Mouse (Mus musculus) forelimb bud, embryonic 11.5 days (tissue): ENCODE results near the gene Gm12394.
"Not testable (repeated sequence)": the region's sequence is repeated elsewhere in the genome, so short reads cannot be mapped to it uniquely, and the experiment has no call there.

Source experiments
- DNase-seq: peaks from one replicate; pipeline ENCODE4 v3.0.0-alpha.2; 2012; ENCODE audit warnings: low read depth, low spot score

The Gm12394 gene

GRCm38 (mm10) chr4:42860483-42860882 lies 3.9 kb upstream of the Gm12394 start:
- not testable (repeated sequence) for DNase-seq

GRCm38 (mm10) chr4:42853788-42854187 lies 2.8 kb downstream of the Gm12394 start, which contains the start of gene Fam205a1:
Gene Fam205a1 (minus strand): TSS chr4:42853888.
- DNase-seq = not testable (repeated sequence)

DNA sequence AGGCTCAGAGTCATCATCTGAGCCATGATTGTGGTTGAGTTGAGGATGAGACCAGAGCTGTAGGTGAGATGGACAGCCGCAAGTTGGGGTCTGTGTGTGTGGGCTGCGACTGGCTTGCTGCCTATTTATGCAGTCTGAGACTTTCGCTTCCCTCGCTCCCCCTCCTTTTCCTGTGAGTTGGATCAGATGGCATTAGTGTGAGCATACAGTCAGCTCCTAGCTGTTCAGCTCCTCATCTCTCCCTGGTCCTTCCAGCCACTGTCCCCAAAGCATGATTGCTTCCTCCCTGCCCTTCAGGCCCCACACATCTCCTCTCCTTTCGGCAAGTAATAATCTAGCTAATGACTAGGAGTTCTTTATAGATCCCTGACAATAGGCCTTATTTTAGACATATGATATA lies 82.7 kb downstream of the Gm12394 start, which contains the start of gene Ccl21a:
Ccl21a (minus strand) TSS at position 101 of the 400 bp plus-strand sequence.
- not testable (repeated sequence) for DNase-seq

DNA sequence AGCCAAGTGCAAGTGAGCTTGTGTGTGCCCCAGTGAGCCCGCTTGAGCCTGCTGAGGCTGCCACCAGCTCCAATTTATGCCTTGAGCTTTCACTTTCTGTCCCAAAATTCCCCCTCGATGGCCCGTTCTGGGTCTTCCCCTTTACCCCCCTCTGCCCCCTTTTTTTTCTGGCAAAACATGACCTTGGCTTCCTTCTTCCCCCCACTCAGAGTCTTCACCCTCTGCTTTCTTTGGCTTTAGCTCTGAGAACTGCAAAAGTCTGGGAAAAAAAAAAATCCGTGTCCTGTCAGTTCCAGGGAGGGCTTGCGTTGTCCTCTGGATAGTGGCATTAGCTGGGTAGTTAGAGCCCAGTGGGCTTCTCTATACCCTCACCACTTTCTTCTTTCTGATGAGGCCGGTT lies 100.1 kb downstream of the Gm12394 start, which contains the start of gene Ccl19:
Ccl19 (minus strand) TSS at position 101 of the 400 bp plus-strand sequence.
- not testable (repeated sequence) for DNase-seq

GRCm38 (mm10) chr4:42735245-42735644 lies 121.3 kb downstream of the Gm12394 start, which contains the start of gene 4930578G10Rik:
Gene 4930578G10Rik (plus strand): TSS chr4:42735545.
- not testable (repeated sequence) for DNase-seq
